Mouse (Mus musculus) heart, embryonic 13.5 days (tissue): Measurements from ENCODE around the gene Sik1. TPM values are rescaled to one million over a fixed set of nuclear protein-coding genes. Genes with fewer than 3 reads are reported as not detected.

Experiments
- ATAC-seq: fragments of 200-750 bp; cut with Nextera tagmentation; 2 replicates; pipeline ENCODE4 v1.8.0; 2017; ENCODE audit warnings: moderate TSS enrichment; ENCODE audit not compliant: insufficient number of reproducible peaks, low FRiP score, low TSS enrichment; ENCODE audit errors: extremely low read depth
- H3K27ac ChIP-seq: fragments of 300-500 bp; sonication (generic); replicated peaks from 2 replicates; pipeline ENCODE4 v1.5.1; 2015; ENCODE audit warnings: moderate library complexity, mild to moderate bottlenecking, inconsistent platforms
- H3K27me3 ChIP-seq: fragments of 300-500 bp; sonication (generic); replicated peaks from 2 replicates; pipeline ENCODE4 v1.6.1; 2015; ENCODE audit warnings: mild to moderate bottlenecking, inconsistent platforms
- H3K36me3 ChIP-seq: fragments of 300-500 bp; sonication (generic); 2 replicates; pipeline ENCODE4 v1.6.1; 2015; ENCODE audit warnings: mild to moderate bottlenecking, inconsistent platforms
- H3K4me1 ChIP-seq: fragments of 300-500 bp; sonication (generic); 2 replicates; pipeline ENCODE4 v1.6.1; 2015; ENCODE audit warnings: inconsistent platforms
- H3K4me2 ChIP-seq: fragments of 300-500 bp; sonication (generic); 2 replicates; pipeline ENCODE4 v1.6.1; 2015; ENCODE audit warnings: inconsistent platforms, mild to moderate bottlenecking, moderate library complexity
- H3K4me3 ChIP-seq: fragments of 300-500 bp; sonication (generic); 2 replicates; pipeline ENCODE4 v1.5.1; 2015; ENCODE audit warnings: moderate library complexity, mild to moderate bottlenecking, inconsistent platforms
- H3K9ac ChIP-seq: fragments of 300-500 bp; sonication (generic); 2 replicates; pipeline ENCODE4 v1.6.1; 2015; ENCODE audit warnings: inconsistent platforms, mild to moderate bottlenecking, moderate library complexity
- H3K9me3 ChIP-seq: fragments of 300-500 bp; sonication (generic); 2 replicates; pipeline ENCODE4 v1.6.1; 2016; ENCODE audit warnings: inconsistent platforms
- WGBS: fragments of 180-500 bp; shearing (Covaris S2); methylation state at CpG from one replicate; pipeline ENCODE4 v1.1.7; 2015; ENCODE audit warnings: mixed read lengths; 5-methylcytosine and 5-hydroxymethylcytosine counted together
- polyA plus RNA-seq: library from polyadenylated mRNA; unstranded; fragments of >200 nt; fragmentation: Nextera tagmentation; extraction: Ambion mirVana; gene quantifications from 2 replicates; pipeline ENCODE4 v1.2.1, GENCODE M21; 2015

Sik1 gene
- polyA plus RNA-seq, 1 experiment from 2014 or later: 17.6 TPM

GRCm38 (mm10) chr17:31853448-31854188, 2.0 kb downstream of the Sik1 start:
- Histone ChIP-seq H3K4me2 (peak overlapping the region; percentile 86), H3K9me3 (no peaks in the 10 kb centered on the region), H3K9ac (peak overlapping the region; percentile 98), H3K36me3 (peaks cover 39% of the 10 kb centered on the region), H3K4me3 (peak overlapping the region; percentile 94), H3K27ac (peak overlapping the region; percentile 71), H3K4me1 (peaks cover 53% of the 10 kb centered on the region), H3K27me3 (no peaks in the 10 kb centered on the region)
- WGBS: 20% methylated on average over 17 of the region's 17 CpGs
- no peak for ATAC-seq

GRCm38 (mm10) chr17:31852782-31853447, 2.7 kb downstream of the Sik1 start:
- WGBS: 30% methylated on average over 12 of the region's 12 CpGs
- no peaks in the 10 kb centered on the region for H3K27me3 ChIP-seq
- H3K36me3 ChIP-seq: peaks cover 46% of the 10 kb centered on the region
- peaks cover 47% of the 10 kb centered on the region for H3K4me1 ChIP-seq
- peak overlapping the region; percentile 98 for H3K9ac ChIP-seq
- H3K27ac ChIP-seq: peak overlapping the region; percentile 71
- ATAC-seq: no peak
- no peaks in the 10 kb centered on the region for H3K9me3 ChIP-seq
- H3K4me2 ChIP-seq: peak overlapping the region; percentile 86
- peak overlapping the region; percentile 94 for H3K4me3 ChIP-seq

- Histone ChIP-seq H3K27ac (no peak overlapping the region), H3K36me3 (peaks cover 56% of the 10 kb centered on the region), H3K27me3 (no peaks in the 10 kb centered on the region), H3K4me2 (peak overlapping the region; percentile 86; the same call in 1 of the 2 replicates), H3K9ac (peak overlapping the region; percentile 98), H3K4me1 (peaks cover 37% of the 10 kb centered on the region), H3K9me3 (no peaks in the 10 kb centered on the region), H3K4me3 (no peak overlapping the region)
- WGBS: 81% methylated on average over 6 of the region's 6 CpGs
- ATAC-seq: no peak
Measured at GRCm38 (mm10) chr17:31851816-31852476, 3.7 kb downstream of the Sik1 start.

GRCm38 (mm10) chr17:31850457-31850980, 5.1 kb downstream of the Sik1 start:
- Histone ChIP-seq H3K9ac (no peak overlapping the region), H3K36me3 (peaks cover 70% of the 10 kb centered on the region), H3K4me3 (no peak overlapping the region), H3K9me3 (no peaks in the 10 kb centered on the region), H3K27ac (no peak overlapping the region), H3K4me1 (peaks cover 28% of the 10 kb centered on the region), H3K4me2 (no peak overlapping the region), H3K27me3 (no peaks in the 10 kb centered on the region)
- no peak for ATAC-seq
- WGBS: 89% methylated on average over 17 of the region's 17 CpGs

GRCm38 (mm10) chr17:31846970-31847369, 8.6 kb downstream of the Sik1 start:
- 87% methylated on average over 13 of the region's 13 CpGs for WGBS

GRCm38 (mm10) chr17:31846352-31846751, 9.3 kb downstream of the Sik1 start:
- no peak overlapping the region for H3K9ac ChIP-seq
- 71% methylated on average over 9 of the region's 9 CpGs for WGBS
- no peaks in the 10 kb centered on the region for H3K27me3 ChIP-seq
- H3K4me3 ChIP-seq: no peak overlapping the region
- H3K27ac ChIP-seq: no peak overlapping the region
- peaks cover 26% of the 10 kb centered on the region for H3K4me1 ChIP-seq
- ATAC-seq: no peak
- no peak overlapping the region for H3K4me2 ChIP-seq
- H3K9me3 ChIP-seq: no peaks in the 10 kb centered on the region
- peaks cover 81% of the 10 kb centered on the region for H3K36me3 ChIP-seq

More at GRCm38 (mm10) chr17:31846970-31847369, 8.6 kb downstream of the Sik1 start:
- Histone ChIP-seq H3K27me3 (no peaks in the 10 kb centered on the region), H3K4me1 (peaks cover 25% of the 10 kb centered on the region), H3K27ac (no peak overlapping the region), H3K9ac (no peak overlapping the region), H3K4me3 (no peak overlapping the region), H3K9me3 (no peaks in the 10 kb centered on the region), H3K36me3 (peaks cover 86% of the 10 kb centered on the region), H3K4me2 (no peak overlapping the region)
- ATAC-seq: no peak

GRCm38 (mm10) chr17:31843891-31844290, 11.7 kb downstream of the Sik1 start:
- Histone ChIP-seq H3K9ac (no peak overlapping the region), H3K27ac (peak overlapping the region; percentile 30), H3K4me2 (no peak overlapping the region), H3K9me3 (no peaks in the 10 kb centered on the region), H3K27me3 (no peaks in the 10 kb centered on the region), H3K4me3 (no peak overlapping the region), H3K4me1 (peaks cover 31% of the 10 kb centered on the region), H3K36me3 (peaks cover 56% of the 10 kb centered on the region)
- WGBS: 64% methylated on average over 1 of the region's 1 CpGs
- no peak for ATAC-seq

GRCm38 (mm10) chr17:31842930-31843822, 12.4 kb downstream of the Sik1 start:
- Histone ChIP-seq H3K4me2 (no peak overlapping the region), H3K27me3 (no peaks in the 10 kb centered on the region), H3K27ac (peak overlapping the region; percentile 30), H3K4me1 (peaks cover 38% of the 10 kb centered on the region), H3K9ac (no peak overlapping the region), H3K4me3 (no peak overlapping the region), H3K9me3 (no peaks in the 10 kb centered on the region), H3K36me3 (peaks cover 49% of the 10 kb centered on the region)
- 78% methylated on average over 12 of the region's 12 CpGs for WGBS
- no peak for ATAC-seq

- peak overlapping the region; percentile 28; the same call in 1 of the 2 replicates for H3K9ac ChIP-seq
- H3K9me3 ChIP-seq: no peaks in the 10 kb centered on the region
- no peak for ATAC-seq
- 48% methylated on average over 18 of the region's 18 CpGs for WGBS
- no peak overlapping the region for H3K4me2 ChIP-seq
- no peaks in the 10 kb centered on the region for H3K27me3 ChIP-seq
- H3K36me3 ChIP-seq: peaks cover 38% of the 10 kb centered on the region
- peaks cover 49% of the 10 kb centered on the region for H3K4me1 ChIP-seq
- H3K4me3 ChIP-seq: no peak overlapping the region
- H3K27ac ChIP-seq: peak overlapping the region; percentile 20
Measured at GRCm38 (mm10) chr17:31841842-31842611, 13.6 kb downstream of the Sik1 start.

- Histone ChIP-seq H3K4me1 (peaks cover 54% of the 10 kb centered on the region), H3K9ac (peak overlapping the region; percentile 28; the same call in 1 of the 2 replicates), H3K9me3 (no peaks in the 10 kb centered on the region), H3K36me3 (peaks cover 32% of the 10 kb centered on the region), H3K27me3 (no peaks in the 10 kb centered on the region), H3K4me3 (no peak overlapping the region), H3K27ac (peak overlapping the region; percentile 20), H3K4me2 (no peak overlapping the region)
- ATAC-seq: no peak
- 75% methylated on average over 3 of the region's 3 CpGs for WGBS
Measured at GRCm38 (mm10) chr17:31841453-31841841, 14.2 kb downstream of the Sik1 start.
